Mouse (Mus musculus) megakaryocyte-erythroid progenitor cell, adult 5 weeks (primary cell): ENCODE data around the gene Rxylt1. TPM values are rescaled to one million over a fixed set of nuclear protein-coding genes. Genes with fewer than 3 reads are reported as not detected.

Experiments used
- polyA plus RNA-seq: library from polyadenylated mRNA; stranded (reverse); fragments of >175 nt; gene quantifications from 2 replicates; pipeline ENCODE4 v1.2.3, GENCODE M21; 2012

Gene Rxylt1
- 26.7 and 27.6 TPM in 2 replicates for polyA plus RNA-seq

GRCm38 (mm10) chr10:122096980-122097844 lies at the start of gene Rxylt1:
Gene Rxylt1, minus strand, starts transcription at chr10:122097371.

GRCm38 (mm10) chr10:122046904-122047726 lies 50.1 kb downstream of the Rxylt1 start, which contains the start of gene Srgap1:
Gene Srgap1, minus strand, starts transcription at chr10:122047315.

Other genes with a start within 250 kb of the Rxylt1 start
- 0.19 and 0.31 TPM in 2 replicates for gene Srgap1, start 50.1 kb downstream of the Rxylt1 start, polyA plus RNA-seq